Mouse (Mus musculus): Measurements from ENCODE around the gene Ifitm2.
"Not testable (repeated sequence)": the region's sequence is repeated elsewhere in the genome, so short reads cannot be mapped to it uniquely, and the experiment has no call there.

Ifitm2 gene

GRCm38 (mm10) chr7:140955758-140956555 lies at the start of gene Ifitm2, which contains the start of gene Gm45717:
TSS of gene Ifitm2 (minus strand) at chr7:140955987.
TSS of gene Gm45717 (minus strand) at chr7:140955937.
- no peak for DNase-seq

DNA sequence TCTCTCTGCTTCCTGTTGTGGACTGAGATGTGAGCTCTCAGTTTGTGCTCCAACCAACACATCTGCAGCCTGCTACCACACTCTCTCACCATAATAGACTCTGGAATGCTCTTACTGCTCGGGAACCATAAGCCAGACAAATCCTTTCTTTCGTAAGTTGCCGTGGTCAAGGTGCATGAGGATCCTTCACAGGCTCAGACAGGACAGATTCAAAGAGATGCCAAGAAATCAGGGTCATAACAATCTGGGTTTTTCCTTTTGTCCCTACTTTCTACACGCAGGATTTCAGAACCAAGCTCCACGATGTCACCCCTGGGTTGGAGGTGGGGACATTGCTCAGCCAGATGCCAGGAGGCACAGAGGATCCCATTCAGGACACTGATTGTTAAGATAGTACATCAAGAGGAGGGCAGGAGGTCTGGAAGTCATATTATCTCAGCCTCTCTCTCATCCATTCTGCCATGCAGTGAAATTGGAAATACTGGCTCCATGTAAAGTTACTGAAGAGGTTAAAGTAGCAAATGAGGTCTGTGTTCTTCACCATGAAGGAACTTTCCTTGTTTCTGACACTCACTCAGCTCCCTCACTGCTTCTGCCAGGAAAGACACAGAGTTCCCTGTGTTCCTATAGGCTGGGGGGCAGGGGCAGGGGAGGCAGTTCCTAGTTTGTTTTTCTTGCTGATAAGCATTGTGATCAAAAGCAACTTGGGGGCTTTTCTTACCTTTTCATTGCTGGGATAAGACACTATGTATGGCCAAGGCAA lies 47.6 kb upstream of the Ifitm2 start:
- DNase-seq: no peak

DNA sequence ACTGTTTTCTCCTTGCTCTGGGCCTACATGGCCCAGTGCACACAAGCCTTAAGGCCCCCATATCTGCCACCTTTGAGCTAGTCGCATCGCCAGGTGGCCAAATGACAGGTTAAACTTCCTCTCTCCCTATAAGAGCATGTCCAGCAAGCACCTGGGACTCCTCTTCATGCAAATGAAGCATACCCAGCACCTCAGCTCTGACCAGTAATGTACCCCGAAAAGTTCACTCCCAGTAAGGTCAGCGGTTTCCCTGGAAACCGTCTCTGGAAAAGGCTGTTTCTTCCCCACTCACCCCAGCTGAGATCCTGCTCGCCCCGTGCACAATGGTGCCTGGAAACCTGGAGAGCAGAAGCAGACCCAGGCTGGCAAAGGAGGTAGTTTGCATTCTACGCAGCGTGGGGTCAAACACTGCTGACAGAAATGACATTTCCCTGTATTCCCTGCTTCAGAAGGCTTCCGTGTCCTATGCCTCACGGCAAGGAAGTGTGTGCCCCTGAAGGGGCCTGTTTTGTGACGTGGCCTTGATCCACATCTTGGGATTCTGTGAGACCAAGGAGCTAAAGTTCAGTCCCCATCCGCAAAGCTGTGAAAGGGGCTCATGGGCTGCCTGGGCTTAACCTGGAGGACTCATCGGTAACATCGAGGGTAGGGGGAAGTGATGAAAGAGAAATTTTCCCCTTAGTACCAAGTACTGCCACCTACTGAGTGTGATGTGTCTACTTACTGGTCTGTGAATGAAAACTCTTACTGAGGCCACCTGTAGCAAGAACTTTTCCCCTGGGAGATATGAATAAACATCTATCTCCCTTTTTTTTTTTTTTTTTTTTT lies 45.3 kb upstream of the Ifitm2 start:
- DNase-seq: no peak

DNA sequence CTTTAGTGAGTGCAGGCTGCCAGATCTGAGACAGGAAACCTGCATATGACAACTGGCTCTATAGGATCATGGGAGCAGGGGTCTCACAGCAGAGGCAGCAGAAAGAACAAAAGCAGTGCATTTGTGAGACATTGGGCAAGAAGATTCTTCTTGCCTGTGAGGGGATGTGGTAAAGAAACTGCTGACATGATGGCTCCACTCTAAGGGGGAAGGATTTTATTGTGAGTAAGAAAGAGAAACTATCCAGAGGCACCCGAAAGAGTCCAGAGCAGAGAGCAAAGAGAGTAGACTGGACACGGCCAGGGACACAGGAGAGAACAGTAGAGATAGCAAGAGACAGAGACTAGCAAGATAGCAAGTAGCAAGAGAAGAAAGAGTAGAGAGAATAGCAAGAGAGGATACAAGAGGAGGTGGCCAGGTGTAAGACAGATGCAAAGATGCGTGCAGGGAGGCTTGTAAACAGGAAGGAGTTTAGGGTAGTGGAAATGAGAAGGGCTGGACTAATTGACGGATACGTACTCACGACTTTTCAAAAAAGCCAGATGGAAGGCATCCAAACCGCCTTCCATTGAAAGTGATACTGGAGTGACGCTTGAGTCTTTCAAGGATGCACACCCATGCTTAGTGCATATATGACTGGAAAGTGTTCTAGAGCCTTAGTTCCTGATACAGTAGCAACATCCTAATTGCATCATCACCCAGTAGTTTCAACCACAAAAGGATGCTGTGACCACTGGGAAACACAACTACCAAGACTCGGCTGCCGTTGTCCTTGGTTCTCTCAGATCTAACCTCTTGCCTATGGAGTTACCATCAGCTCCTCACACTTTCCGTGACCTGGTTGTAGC lies 43.3 kb upstream of the Ifitm2 start:
- no peak for DNase-seq

GRCm38 (mm10) chr7:140997817-140998216 lies 42.0 kb upstream of the Ifitm2 start:
- DNase-seq: no peak

DNA sequence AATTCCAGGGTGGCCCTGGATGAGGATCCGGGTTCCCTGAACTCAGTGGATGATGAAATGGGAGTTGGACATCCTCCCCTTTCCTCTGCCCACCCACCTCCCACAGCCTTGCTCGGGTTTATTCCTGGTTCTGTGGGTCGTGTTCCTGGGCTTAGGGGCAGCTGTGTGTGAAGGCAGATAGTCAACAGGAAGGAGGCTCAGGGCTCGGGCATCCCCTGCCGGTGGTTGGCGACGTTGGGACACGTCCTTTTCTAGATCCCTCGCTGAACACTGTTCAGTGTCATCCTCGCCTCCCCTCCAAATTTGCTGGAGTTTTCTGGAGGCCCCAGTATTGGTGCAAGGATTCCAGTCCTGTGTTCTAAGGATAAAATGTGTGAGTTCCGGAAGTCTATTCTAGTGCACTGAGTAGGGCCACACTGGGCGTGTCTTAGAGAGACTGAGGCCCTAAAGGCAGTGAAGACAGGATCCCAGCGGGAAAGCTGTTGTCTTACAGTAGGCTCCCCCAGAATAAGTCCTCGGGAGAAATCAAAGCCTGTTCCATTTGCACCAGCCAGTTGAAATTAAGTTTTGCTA lies 35.4 kb upstream of the Ifitm2 start:
- no peak for DNase-seq

- DNase-seq: no peak
These were observed 34.8 kb upstream of the Ifitm2 start for GRCm38 (mm10) chr7:140990622-140991021.

DNA sequence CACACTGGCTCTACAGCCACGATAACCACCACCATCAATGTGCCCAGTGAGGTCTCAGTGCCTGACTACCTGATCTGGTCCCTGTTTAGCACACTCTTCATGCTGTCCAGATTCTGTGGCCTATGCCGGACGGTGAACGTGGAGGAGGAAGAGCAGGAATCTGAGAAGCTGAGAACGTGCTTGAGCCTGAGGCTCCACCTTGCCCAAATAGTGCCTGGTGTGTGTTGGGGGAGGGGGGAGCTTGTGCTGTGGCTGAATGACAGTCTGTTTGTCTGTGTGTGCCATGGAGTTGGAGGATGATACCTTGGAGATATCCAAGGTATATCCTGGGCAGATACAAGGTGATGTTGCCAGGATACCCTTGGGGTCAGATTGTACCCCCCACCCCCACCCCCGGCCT lies 34.4 kb upstream of the Ifitm2 start:
- DNase-seq: no peak

DNA sequence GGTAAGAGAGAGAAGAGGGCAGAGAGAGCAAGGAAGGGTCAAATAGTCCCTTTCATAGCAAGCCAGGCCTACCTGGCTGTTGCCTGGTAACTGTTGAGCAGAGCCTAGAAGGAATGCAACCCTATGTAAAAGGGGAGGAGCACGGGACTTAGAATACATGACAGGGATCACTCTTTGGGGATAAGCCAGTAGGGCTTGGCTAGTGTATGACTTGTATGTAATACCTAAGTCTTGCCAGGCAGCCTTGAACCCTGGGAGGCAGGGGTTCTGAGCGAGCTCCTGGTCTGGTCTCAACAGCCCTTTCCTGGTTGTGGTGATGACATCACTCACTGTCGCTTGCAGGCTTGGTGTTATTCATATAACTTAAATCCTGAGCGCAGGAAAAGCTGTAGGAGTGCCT lies 33.2 kb upstream of the Ifitm2 start:
- no peak for DNase-seq

- DNase-seq: no peak
These were observed 31.7 kb upstream of the Ifitm2 start for GRCm38 (mm10) chr7:140987182-140988138.

- DNase-seq: no peak
These were observed 27.2 kb upstream of the Ifitm2 start for GRCm38 (mm10) chr7:140982971-140983370.

DNA sequence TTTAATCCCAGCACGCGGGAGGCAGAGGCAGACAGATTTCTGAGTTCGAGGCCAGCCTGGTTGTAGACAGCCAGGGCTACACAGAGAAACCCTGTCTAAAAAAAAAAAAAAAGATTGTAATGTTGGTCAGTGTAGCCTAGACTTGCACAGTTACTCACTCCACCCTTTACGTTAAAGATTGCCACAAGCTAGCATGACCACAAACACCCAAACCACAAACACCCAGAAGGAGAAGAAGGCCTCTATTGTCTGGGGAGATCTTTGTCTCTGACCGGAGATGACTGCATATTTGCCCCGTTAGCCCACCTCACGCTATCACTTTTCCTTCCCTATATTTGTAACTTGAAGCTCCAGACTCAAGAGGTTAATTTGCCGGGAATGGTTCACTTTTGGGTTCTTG lies 25.9 kb upstream of the Ifitm2 start:
- DNase-seq: no peak

DNA sequence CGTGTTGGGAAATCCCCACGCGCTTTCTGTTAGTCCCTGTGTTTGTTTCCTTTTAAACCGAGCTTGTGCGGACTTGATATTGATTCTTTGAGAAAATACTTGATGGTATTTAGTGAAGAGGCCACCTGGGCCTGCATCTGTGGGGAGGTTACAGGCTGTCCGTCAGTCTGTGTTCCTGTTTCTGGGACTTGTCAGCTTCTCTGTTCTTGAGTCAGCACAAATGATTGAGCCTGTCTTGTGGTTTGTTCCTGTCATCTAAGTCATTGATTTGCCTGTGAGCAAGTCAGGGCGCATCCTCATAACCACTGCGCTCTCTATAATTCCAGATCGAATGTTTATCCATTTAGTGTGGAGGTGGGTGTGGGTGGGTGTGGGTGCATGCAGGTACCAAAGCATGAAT lies 20.9 kb upstream of the Ifitm2 start:
- not testable (repeated sequence) for DNase-seq

GRCm38 (mm10) chr7:140975465-140975864 lies 19.7 kb upstream of the Ifitm2 start:
- DNase-seq: no peak

GRCm38 (mm10) chr7:140974940-140975339 lies 19.2 kb upstream of the Ifitm2 start:
- DNase-seq: no peak

DNA sequence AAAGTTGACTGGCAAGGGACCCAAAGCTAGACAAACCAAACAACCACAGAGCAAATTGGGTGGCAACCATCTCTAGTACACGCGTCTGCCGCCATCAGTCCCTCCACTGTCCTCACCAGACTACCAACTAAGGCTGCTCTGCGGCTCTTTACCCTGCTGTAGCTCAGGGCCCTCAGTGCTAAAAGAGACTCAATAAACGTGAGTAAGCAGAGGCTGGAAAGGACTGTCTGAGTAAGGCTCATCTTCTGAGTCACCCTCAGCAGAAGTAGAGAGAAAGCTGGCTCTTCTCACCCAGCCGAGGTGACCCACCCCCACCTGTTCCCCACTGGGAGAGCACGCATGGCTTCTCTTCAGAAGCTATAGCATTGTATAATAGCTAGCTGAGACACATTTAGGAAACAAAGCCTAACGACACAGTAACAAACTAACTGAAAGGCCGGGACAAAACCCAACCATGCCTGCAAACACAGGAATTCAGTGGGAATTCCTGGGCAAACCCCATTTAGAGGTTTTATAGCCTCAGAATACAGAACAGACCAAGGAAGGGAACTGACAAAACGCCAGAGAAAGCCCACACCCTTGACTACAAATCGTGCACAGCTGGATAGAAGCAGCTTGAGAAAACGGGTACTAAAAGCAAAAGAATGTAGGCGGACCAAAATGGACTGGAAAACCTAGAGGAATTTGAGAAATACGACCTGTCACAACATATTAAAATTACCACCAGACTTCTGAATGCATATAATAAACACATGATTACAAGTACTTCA lies 17.8 kb upstream of the Ifitm2 start:
- no peak for DNase-seq

DNA sequence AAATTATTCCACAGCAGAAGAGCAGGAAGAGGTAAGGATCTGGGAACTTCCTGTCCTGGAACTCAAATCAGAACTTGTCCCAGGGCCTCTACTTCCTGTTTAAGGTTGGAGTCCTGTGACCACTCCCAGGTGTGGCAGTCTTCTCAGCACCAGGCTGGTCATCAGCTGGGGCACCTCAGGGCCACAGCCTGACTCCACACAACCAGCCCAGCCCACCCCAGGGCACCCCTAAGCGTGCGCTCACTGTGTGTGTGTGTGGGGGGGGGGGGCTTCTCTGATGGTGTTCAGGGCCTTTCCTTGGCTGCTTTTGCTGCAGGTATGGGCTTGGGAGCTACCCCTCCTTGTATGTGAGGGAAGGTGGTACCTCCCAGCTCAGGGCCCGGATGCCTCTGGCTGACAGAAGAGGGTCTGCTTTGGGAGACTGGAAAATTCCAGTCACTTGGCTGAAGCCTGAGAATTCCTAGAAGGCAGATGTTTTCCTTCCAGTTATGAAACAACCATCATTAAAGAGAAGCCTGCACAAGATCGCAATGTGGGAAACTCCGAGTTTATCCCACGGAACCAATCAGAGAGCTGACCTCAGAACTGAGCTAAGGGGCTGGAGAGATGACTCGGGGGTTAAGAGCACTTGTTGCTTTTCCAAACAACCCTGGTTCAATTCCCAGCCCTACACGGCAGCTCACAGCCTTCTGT lies 15.8 kb upstream of the Ifitm2 start:
- no peak for DNase-seq

DNA sequence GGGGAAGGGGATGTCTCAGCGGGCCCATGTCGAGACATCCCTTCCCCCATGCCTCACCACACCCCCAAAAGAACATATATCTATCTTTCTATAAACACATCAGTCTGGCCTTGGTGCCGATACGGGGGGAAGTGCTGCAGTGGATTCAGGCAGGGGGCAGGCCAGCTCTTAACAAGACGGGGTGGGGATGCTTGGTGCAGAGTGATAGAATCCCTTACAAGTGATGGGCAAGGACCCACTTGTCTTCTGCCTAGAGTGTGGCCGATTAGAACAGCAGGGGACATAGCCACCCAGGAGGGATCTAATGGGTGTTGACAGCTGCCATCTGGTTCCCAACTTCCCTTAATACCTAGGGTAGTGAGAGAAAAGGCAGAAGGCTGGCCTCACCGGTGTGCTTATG lies 15.1 kb upstream of the Ifitm2 start:
- DNase-seq: no peak

DNA sequence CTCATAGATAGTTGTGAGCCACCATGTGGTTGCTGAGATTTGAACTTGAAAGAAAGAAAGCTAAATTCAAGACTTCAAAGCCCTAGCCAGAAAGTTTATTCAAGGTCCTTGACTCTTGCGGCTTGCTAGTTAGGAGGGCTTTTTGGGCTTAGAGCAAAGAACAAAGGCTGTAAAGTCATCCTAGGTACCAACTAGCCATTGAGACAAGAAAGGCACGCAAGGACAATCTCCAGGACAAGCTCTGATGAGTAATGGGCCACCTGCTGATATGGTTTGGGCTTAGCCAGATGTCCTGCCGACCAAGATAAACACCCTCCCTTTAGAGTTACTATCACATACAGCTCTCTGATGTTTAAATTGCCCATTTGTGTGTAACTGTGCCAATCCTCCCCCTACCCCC lies 12.9 kb upstream of the Ifitm2 start:
- DNase-seq: not testable (repeated sequence)

All from cerebellum, postnatal 36 days (tissue).